Mouse (Mus musculus) lung, adult 2 months (tissue): ENCODE measurements at regions not wholly inside any gene's neighbourhood (a gene's known extent, or its start where the extent isn't known, plus 50 kb on each side); places are given as distances from the start of the nearest gene placed in this dataset.

Experiments used
- CTCF ChIP-seq: fragments of 200-500 bp; IDR thresholded peaks from 2 replicates; pipeline ENCODE4 v1.5.1; 2011; ENCODE audit warnings: mild to moderate bottlenecking, low read length, control low read depth; ENCODE audit not compliant: insufficient read depth
- POLR2A ChIP-seq: fragments of 200-500 bp; IDR thresholded peaks from 2 replicates; pipeline ENCODE4 v1.6.1; 2011; ENCODE audit warnings: low read depth, mild to moderate bottlenecking, control low read depth, low read length, borderline replicate concordance; ENCODE audit errors: extremely low read depth

DNA sequence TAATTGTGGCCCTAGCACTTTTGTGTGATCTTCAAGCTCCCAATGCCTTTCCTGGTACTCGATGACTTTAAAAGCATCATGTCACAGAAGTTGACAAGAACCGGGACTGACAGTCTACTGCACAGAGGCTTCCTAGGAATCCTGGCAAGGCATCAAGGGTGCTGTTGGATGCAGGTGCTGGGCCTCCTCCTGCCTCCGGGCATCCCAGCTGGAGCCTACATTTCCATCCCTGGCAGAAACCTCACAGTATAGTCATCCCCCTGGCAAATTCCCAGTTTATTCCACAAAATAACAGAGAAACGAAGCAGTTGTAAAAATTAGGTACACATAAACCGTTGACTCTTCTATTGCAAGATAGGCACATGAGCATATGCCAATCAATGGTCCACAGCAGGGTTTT is 78.8 kb upstream of the Hk2 start:
- no peak for TF ChIP-seq POLR2A
- no peak for TF ChIP-seq CTCF
